Mouse (Mus musculus) kidney, adult 2 months (tissue): ENCODE data around the gene Gm2696.

Experiments
- CTCF ChIP-seq: fragments of 200-500 bp; conservative IDR thresholded peaks from 2 replicates; pipeline ENCODE4 v1.5.1; 2011; ENCODE audit warnings: low read depth, mild to moderate bottlenecking, control low read depth, low read length, moderate library complexity, mixed read lengths; ENCODE audit not compliant: insufficient read depth, insufficient read length
- POLR2A ChIP-seq: fragments of 200-500 bp; IDR thresholded peaks from one replicate; pipeline ENCODE4 v1.6.1; 2011; ENCODE audit warnings: low read depth, low read length, control low read depth

DNA sequence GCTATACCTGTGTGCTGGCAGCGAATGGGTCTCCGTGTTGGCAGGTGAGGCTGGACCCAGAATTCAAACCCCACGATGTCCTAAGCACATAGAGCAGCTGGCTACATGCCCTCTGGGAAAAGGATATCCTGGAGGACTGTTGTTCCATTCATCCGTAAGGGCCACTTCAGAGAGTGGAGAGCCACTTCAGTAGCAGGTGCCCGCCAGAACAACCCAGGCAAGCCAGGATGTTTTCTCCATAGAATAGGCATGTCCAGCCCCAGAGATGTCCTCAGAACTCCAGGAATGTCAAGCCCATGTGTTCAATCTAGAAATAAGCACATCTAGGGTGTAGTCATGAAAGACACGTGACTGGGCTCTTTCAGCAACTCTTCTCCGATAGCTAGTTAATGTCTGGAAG lies 55.2 kb downstream of the Gm2696 start:
- TF ChIP-seq CTCF: no peak
- no peak for TF ChIP-seq POLR2A
